Mouse (Mus musculus) embryonic facial prominence, embryonic 13.5 days (tissue): ENCODE measurements at regions not wholly inside any gene's neighbourhood (a gene's known extent, or its start where the extent isn't known, plus 50 kb on each side); places are given as distances from the start of the nearest gene placed in this dataset.

Source experiments
- ATAC-seq: fragments of 200-750 bp; cut with Nextera tagmentation; 2 replicates; pipeline ENCODE4 v1.8.0; 2017; ENCODE audit warnings: low read depth; ENCODE audit not compliant: insufficient number of reproducible peaks, insufficient read depth, low FRiP score, low TSS enrichment
- H3K27ac ChIP-seq: fragments of 300-500 bp; sonication (generic); 2 replicates; pipeline ENCODE4 v1.5.1; 2015; ENCODE audit warnings: moderate library complexity, mild to moderate bottlenecking, inconsistent platforms
- H3K27me3 ChIP-seq: fragments of 300-500 bp; sonication (generic); 2 replicates; pipeline ENCODE4 v1.6.1; 2015; ENCODE audit warnings: mild to moderate bottlenecking, inconsistent platforms
- H3K36me3 ChIP-seq: fragments of 300-500 bp; sonication (generic); 2 replicates; pipeline ENCODE4 v1.6.1; 2015; ENCODE audit warnings: mild to moderate bottlenecking, inconsistent platforms
- H3K4me1 ChIP-seq: fragments of 300-500 bp; sonication (generic); 2 replicates; pipeline ENCODE4 v1.6.1; 2015; ENCODE audit warnings: inconsistent platforms
- H3K4me2 ChIP-seq: fragments of 300-500 bp; sonication (generic); 2 replicates; pipeline ENCODE4 v1.6.1; 2015; ENCODE audit warnings: moderate library complexity, mild to moderate bottlenecking, inconsistent platforms
- H3K4me3 ChIP-seq: fragments of 300-500 bp; sonication (generic); 2 replicates; pipeline ENCODE4 v1.5.1; 2015; ENCODE audit warnings: mild to moderate bottlenecking, inconsistent platforms
- H3K9ac ChIP-seq: fragments of 300-500 bp; sonication (generic); 2 replicates; pipeline ENCODE4 v1.6.1; 2015; ENCODE audit warnings: mild to moderate bottlenecking, inconsistent platforms
- H3K9me3 ChIP-seq: fragments of 300-500 bp; sonication (generic); 2 replicates; pipeline ENCODE4 v1.6.1; 2016; ENCODE audit warnings: inconsistent platforms
- WGBS: fragments of 180-500 bp; shearing (Covaris S2); methylation state at CpG from one replicate; pipeline ENCODE4 v1.1.7; 2015; ENCODE audit warnings: mixed read lengths; 5-methylcytosine and 5-hydroxymethylcytosine counted together

- ATAC-seq = no peak
These were observed 444.6 kb downstream of the Mdfic start for GRCm38 (mm10) chr6:16165012-16165411.

GRCm38 (mm10) chr6:16171871-16172270, 451.4 kb downstream of the Mdfic start:
- Histone ChIP-seq H3K4me1 (no peaks in the 10 kb centered on the region), H3K36me3 (no peaks in the 10 kb centered on the region), H3K27me3 (no peaks in the 10 kb centered on the region), H3K9ac (no peak overlapping the region), H3K4me2 (no peak overlapping the region), H3K9me3 (no peaks in the 10 kb centered on the region), H3K4me3 (no peak overlapping the region), H3K27ac (no peak overlapping the region)
- ATAC-seq = no peak
- WGBS = 89% methylated on average over 3 of the region's 3 CpGs

More at GRCm38 (mm10) chr6:16165012-16165411, 444.6 kb downstream of the Mdfic start:
- WGBS = 76% methylated on average over 2 of the region's 2 CpGs
- no peaks in the 10 kb centered on the region for H3K27me3 ChIP-seq
- no peaks in the 10 kb centered on the region for H3K36me3 ChIP-seq
- no peak overlapping the region for H3K4me2 ChIP-seq
- no peak overlapping the region for H3K4me3 ChIP-seq
- no peak overlapping the region for H3K9ac ChIP-seq
- H3K4me1 ChIP-seq = no peaks in the 10 kb centered on the region
- H3K27ac ChIP-seq = no peak overlapping the region
- no peaks in the 10 kb centered on the region for H3K9me3 ChIP-seq

GRCm38 (mm10) chr6:16177313-16177712, 456.9 kb downstream of the Mdfic start:
- H3K9me3 ChIP-seq = no peaks in the 10 kb centered on the region
- no peak overlapping the region for H3K4me3 ChIP-seq
- H3K4me1 ChIP-seq = no peaks in the 10 kb centered on the region
- H3K27me3 ChIP-seq = no peaks in the 10 kb centered on the region
- H3K4me2 ChIP-seq = no peak overlapping the region
- H3K36me3 ChIP-seq = no peaks in the 10 kb centered on the region
- 44% methylated on average over 5 of the region's 5 CpGs for WGBS
- ATAC-seq = no peak
- no peak overlapping the region for H3K27ac ChIP-seq
- no peak overlapping the region for H3K9ac ChIP-seq

- H3K27ac ChIP-seq = no peak overlapping the region
- H3K27me3 ChIP-seq = no peaks in the 10 kb centered on the region
These were observed 467.6 kb downstream of the Mdfic start for GRCm38 (mm10) chr6:16187983-16188550.

GRCm38 (mm10) chr6:16212975-16213374, 492.5 kb downstream of the Mdfic start:
- Histone ChIP-seq H3K27ac (no peak overlapping the region), H3K4me3 (no peak overlapping the region), H3K4me2 (no peak overlapping the region), H3K27me3 (no peaks in the 10 kb centered on the region), H3K9ac (no peak overlapping the region), H3K36me3 (no peaks in the 10 kb centered on the region), H3K9me3 (no peaks in the 10 kb centered on the region), H3K4me1 (peaks cover 5% of the 10 kb centered on the region; the same call in 1 of the 2 replicates)
- no peak for ATAC-seq
- 58% methylated on average over 5 of the region's 5 CpGs for WGBS

More at GRCm38 (mm10) chr6:16187983-16188550, 467.6 kb downstream of the Mdfic start:
- Histone ChIP-seq H3K9ac (no peak overlapping the region), H3K9me3 (no peaks in the 10 kb centered on the region), H3K4me1 (peaks cover 4% of the 10 kb centered on the region), H3K4me3 (no peak overlapping the region), H3K36me3 (no peaks in the 10 kb centered on the region), H3K4me2 (no peak overlapping the region)
- 38% methylated on average over 4 of the region's 4 CpGs for WGBS
- ATAC-seq = no peak

- Histone ChIP-seq H3K9ac (no peak overlapping the region), H3K27me3 (no peaks in the 10 kb centered on the region), H3K36me3 (no peaks in the 10 kb centered on the region), H3K4me1 (peaks cover 5% of the 10 kb centered on the region; the same call in 1 of the 2 replicates), H3K4me3 (no peak overlapping the region), H3K4me2 (no peak overlapping the region), H3K9me3 (no peaks in the 10 kb centered on the region), H3K27ac (no peak overlapping the region)
- WGBS = 47% methylated on average over 4 of the region's 4 CpGs
- no peak for ATAC-seq
These were observed 493.2 kb downstream of the Mdfic start for GRCm38 (mm10) chr6:16213635-16214034.

- H3K36me3 ChIP-seq = no peaks in the 10 kb centered on the region
- H3K27ac ChIP-seq = no peak overlapping the region
- no peak overlapping the region for H3K4me3 ChIP-seq
- no peaks in the 10 kb centered on the region for H3K4me1 ChIP-seq
- no peak overlapping the region for H3K9ac ChIP-seq
- ATAC-seq = no peak
- H3K9me3 ChIP-seq = no peaks in the 10 kb centered on the region
- H3K4me2 ChIP-seq = no peak overlapping the region
- WGBS = 20% methylated on average over 3 of the region's 3 CpGs
- no peaks in the 10 kb centered on the region for H3K27me3 ChIP-seq
These were observed 500.7 kb downstream of the Mdfic start for GRCm38 (mm10) chr6:16221002-16221627.
